Mouse (Mus musculus) small intestine, adult 2 months (tissue): ENCODE data around the gene Col28a1. TPM values are rescaled to one million over a fixed set of nuclear protein-coding genes. Genes with fewer than 3 reads are reported as not detected.

Experiments used
- H3K27ac ChIP-seq: fragments of 200-500 bp; 2 replicates; pipeline ENCODE4 v1.5.1; 2012; ENCODE audit warnings: low read depth, low read length, control low read depth, inconsistent platforms; ENCODE audit not compliant: insufficient read depth
- H3K27me3 ChIP-seq: fragments of 200-500 bp; 2 replicates; pipeline ENCODE4 v1.6.1; 2012; ENCODE audit warnings: mild to moderate bottlenecking, moderate library complexity, low read length, inconsistent platforms; ENCODE audit not compliant: control insufficient read depth, insufficient read depth
- H3K36me3 ChIP-seq: fragments of 200-500 bp; 2 replicates; pipeline ENCODE4 v1.6.1; 2012; ENCODE audit warnings: mild to moderate bottlenecking, low read length, control low read depth, inconsistent platforms; ENCODE audit not compliant: control insufficient read depth, insufficient read depth
- H3K4me1 ChIP-seq: fragments of 200-500 bp; 2 replicates; pipeline ENCODE4 v1.6.1; 2012; ENCODE audit warnings: low read length, inconsistent platforms, mixed read lengths; ENCODE audit not compliant: control insufficient read depth, insufficient read depth, insufficient read length
- H3K4me3 ChIP-seq: fragments of 200-500 bp; 2 replicates; pipeline ENCODE4 v1.5.1; 2012; ENCODE audit warnings: low read depth, mild to moderate bottlenecking, control low read depth, inconsistent platforms, low read length, moderate library complexity
- CTCF ChIP-seq: fragments of 200-500 bp; IDR thresholded peaks from 2 replicates; pipeline ENCODE4 v1.5.1; 2012; ENCODE audit warnings: low read depth, mild to moderate bottlenecking, control low read depth, inconsistent platforms, low read length, moderate library complexity, mixed read lengths; ENCODE audit not compliant: insufficient replicate concordance, insufficient read length; ENCODE audit errors: extremely low read depth
- POLR2A ChIP-seq: fragments of 200-500 bp; IDR thresholded peaks from 2 replicates; pipeline ENCODE4 v1.6.1; 2012; ENCODE audit warnings: low read depth, mild to moderate bottlenecking, control low read depth, inconsistent platforms, low read length, moderate library complexity
- WGBS: fragments of 180-500 bp; shearing (Covaris S2); methylation state at CpG from one replicate; pipeline ENCODE4 v1.1.7; 2018; 5-methylcytosine and 5-hydroxymethylcytosine counted together
- polyA plus RNA-seq: library from polyadenylated mRNA; depleted of rRNA; stranded (reverse); fragments of >200 nt; gene quantifications from 2 replicates; pipeline ENCODE4 v1.2.3, GENCODE M21; 2012

Gene Col28a1
- polyA plus RNA-seq, 1 experiment: 0.03 TPM

DNA sequence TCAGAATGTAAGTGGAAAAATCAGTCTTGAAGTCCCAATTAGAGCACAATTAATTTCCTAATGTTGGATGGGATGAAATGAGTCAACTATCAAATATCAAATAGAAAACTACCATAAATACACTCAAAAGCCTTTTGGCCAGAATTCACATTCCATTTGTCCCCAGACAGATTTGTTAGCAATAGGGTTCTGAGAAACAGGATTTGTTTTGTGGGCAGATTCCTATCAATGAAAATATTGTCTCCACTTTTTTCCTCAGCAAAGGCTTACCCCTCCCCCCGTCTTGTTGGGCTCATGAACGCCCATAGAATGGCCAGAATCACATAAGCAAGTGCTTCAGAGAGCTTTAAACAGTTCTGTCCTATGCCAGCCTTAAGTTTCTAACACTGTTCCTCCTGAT lies 32.4 kb downstream of the Col28a1 start:
- 41% methylated on average over 2 of the region's 2 CpGs for WGBS

DNA sequence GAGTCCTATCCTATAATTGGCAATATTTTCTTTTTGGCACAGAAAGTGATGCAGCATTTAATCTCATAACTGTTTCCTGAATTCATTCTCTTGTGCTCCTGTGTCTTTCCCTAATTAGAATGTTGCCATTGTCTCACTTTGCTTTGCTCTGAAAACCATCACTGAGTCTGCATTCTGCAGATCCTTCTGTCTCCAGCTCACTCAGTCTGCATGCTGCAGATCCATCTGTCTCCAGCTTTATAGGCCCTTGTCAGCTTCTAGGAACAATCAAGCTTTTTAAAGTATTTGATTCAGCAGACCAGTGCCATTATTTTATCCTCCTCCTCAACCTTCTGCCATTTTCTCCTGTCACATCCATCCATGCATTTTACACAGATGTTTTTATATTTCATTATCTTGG lies 35.3 kb downstream of the Col28a1 start:
- Histone ChIP-seq H3K36me3 (no peaks in the 10 kb centered on the region), H3K27ac (no peak overlapping the region), H3K4me3 (no peak overlapping the region), H3K27me3 (no peaks in the 10 kb centered on the region), H3K4me1 (no peaks in the 10 kb centered on the region)
- TF ChIP-seq POLR2A: no peak
- no peak for TF ChIP-seq CTCF

More for the DNA sequence above, 32.4 kb downstream of the Col28a1 start:
- no peak for TF ChIP-seq POLR2A
- TF ChIP-seq CTCF: no peak
- Histone ChIP-seq H3K4me3 (no peak overlapping the region), H3K27ac (no peak overlapping the region; the same call in 1 of the 2 replicates), H3K36me3 (no peaks in the 10 kb centered on the region), H3K4me1 (no peaks in the 10 kb centered on the region), H3K27me3 (no peaks in the 10 kb centered on the region)

- no peaks in the 10 kb centered on the region for H3K27me3 ChIP-seq
- no peaks in the 10 kb centered on the region for H3K4me1 ChIP-seq
- 55% methylated on average over 10 of the region's 10 CpGs for WGBS
- no peaks in the 10 kb centered on the region for H3K36me3 ChIP-seq
- H3K4me3 ChIP-seq: no peak overlapping the region
- TF ChIP-seq CTCF (no peak), POLR2A (no peak)
- no peak overlapping the region for H3K27ac ChIP-seq
Observed at GRCm38 (mm10) chr6:8152551-8153361, 39.7 kb downstream of the Col28a1 start.

DNA sequence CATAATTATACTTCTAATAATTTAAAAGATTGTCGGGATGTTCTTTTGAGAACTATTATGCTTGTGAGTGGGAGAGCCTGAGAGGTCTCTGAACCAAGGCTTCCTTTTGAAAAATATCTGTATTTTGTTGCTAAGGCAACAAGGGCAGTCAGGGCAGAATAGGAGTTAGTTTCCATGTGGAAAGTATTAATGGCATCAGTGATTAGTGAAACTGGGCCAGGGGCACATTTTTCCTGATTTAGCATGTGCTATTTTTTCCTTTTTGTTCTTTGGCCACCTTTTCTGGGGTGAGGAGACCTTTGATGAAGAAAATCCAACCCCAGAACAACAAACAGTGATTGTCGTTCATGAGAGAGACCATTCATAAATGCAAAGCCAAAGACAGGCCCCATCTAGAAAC lies 43.5 kb downstream of the Col28a1 start:
- H3K4me3 ChIP-seq: no peak overlapping the region
- H3K27ac ChIP-seq: no peak overlapping the region
- no peaks in the 10 kb centered on the region for H3K27me3 ChIP-seq
- 89% methylated on average over 2 of the region's 2 CpGs for WGBS
- no peaks in the 10 kb centered on the region for H3K36me3 ChIP-seq
- TF ChIP-seq CTCF (no peak), POLR2A (no peak)
- H3K4me1 ChIP-seq: no peaks in the 10 kb centered on the region

GRCm38 (mm10) chr6:8141881-8142280 lies 50.5 kb downstream of the Col28a1 start:
- no peaks in the 10 kb centered on the region for H3K27me3 ChIP-seq
- no peak overlapping the region for H3K4me3 ChIP-seq
- TF ChIP-seq POLR2A (no peak), CTCF (no peak)
- H3K27ac ChIP-seq: no peak overlapping the region
- no peaks in the 10 kb centered on the region for H3K4me1 ChIP-seq
- WGBS: 43% methylated on average over 1 of the region's 1 CpGs
- no peaks in the 10 kb centered on the region for H3K36me3 ChIP-seq

DNA sequence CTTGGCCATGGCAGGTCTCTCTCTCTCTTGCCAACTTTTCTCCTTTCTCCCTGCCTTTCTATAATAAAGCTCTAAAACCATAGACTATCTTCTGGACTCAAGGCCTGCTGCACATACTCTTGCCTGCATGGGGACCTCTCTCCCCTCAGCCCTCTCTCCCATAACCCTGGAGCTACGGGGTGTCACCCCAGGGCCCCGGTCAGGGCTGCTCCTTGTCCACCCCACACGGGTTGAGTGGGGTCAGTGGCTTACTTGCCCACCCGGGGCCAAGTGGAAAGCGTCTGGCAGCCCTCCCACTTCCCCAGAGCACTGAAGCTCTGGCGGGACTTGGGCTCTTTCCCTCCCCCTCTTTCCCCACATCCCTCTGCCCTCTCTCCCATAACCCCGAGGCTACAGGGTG lies 62.3 kb downstream of the Col28a1 start:
- Histone ChIP-seq H3K27ac (no peak overlapping the region), H3K4me1 (no peaks in the 10 kb centered on the region), H3K36me3 (no peaks in the 10 kb centered on the region), H3K27me3 (no peaks in the 10 kb centered on the region), H3K4me3 (no peak overlapping the region)
- 66% methylated on average over 7 of the region's 7 CpGs for WGBS
- TF ChIP-seq POLR2A (no peak), CTCF (no peak)

DNA sequence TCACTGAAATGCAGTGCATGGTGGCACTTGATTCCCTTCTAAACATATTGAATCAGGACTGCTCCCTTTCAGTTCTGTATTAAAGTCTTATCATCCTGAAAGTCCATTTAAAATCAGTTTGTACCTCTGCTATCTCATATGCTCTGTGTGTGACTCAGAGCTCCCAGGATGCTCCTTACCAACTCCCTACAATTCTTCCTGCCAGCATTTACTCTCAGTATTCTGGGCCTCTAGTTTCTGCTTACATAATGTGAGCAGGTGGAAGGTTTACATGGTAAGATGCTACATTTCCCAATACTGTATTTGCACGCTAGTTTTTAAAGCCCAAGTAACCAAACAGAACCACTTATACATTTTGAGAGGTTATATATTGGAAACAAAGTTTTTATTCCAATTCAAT lies 64.3 kb downstream of the Col28a1 start:
- 92% methylated on average over 1 of the region's 1 CpGs for WGBS
- no peaks in the 10 kb centered on the region for H3K27me3 ChIP-seq
- TF ChIP-seq CTCF: no peak
- no peak for TF ChIP-seq POLR2A

More for the DNA sequence above, 64.3 kb downstream of the Col28a1 start:
- Histone ChIP-seq H3K36me3 (no peaks in the 10 kb centered on the region), H3K27ac (no peak overlapping the region), H3K4me3 (no peak overlapping the region), H3K4me1 (no peaks in the 10 kb centered on the region)
